In the genomic region with DNA sequence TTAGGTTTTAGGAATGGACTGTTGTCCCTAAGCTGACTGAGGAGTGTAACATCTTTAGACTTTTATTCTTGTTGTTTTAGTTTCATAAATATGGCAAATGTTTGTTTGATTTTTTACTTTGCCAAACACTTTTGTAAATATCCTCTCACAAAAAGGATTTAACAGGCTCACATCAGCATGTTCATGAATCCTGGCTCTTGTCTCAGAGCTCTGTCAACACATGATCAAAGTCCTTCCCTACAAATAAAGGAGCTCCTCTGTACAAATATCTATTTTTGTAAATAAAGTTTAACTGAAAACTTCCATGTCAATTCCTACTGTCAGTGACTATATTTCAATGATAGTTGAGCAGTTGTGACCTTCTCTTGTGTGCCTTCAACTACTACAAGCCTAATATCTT, we compare ENCODE assay signal across 18 mouse cellular contexts.
DNase-seq lines count a peak whose midpoint lies in the region; ATAC-seq and TF ChIP-seq lines count a peak whose summit lies in the region.
"Had no signal": no experiment of that assay in that cellular context is flagged by ENCODE, and none has a peak within 500 bp of the region (broad histone marks: within the 10 kb centered on the region; RNA-seq: fewer than 3 reads in every experiment).

No protein-coding gene starts in this region.

- H3K27ac ChIP-seq in liver, adult 2 months (replicated peaks; ENCODE audit: insufficient read depth, low read depth, low read length): no peak overlapping the region
- no peak overlapping the region for H3K27ac ChIP-seq in liver, embryonic 12.5 days

- TF ChIP-seq POLR2A in liver, adult 2 months (IDR thresholded peaks at IDR 0.05; ENCODE audit: extremely low read depth, insufficient read depth, low read length): no peak

- H3K79me2 ChIP-seq in liver, adult 2 months (ENCODE audit: control insufficient read depth, insufficient read depth, low read length): no peaks in the 10 kb centered on the region

- H3K36me3 ChIP-seq in liver, adult 2 months (ENCODE audit: control insufficient read depth, insufficient read depth, low read length): no peaks in the 10 kb centered on the region
- no peaks in the 10 kb centered on the region for H3K36me3 ChIP-seq in liver, embryonic 12.5 days
- H3K36me3 ChIP-seq: G1E had no signal

- no peak for ATAC-seq in liver, embryonic 12.5 days
- ATAC-seq: activated CD4-positive, CD25-positive, alpha-beta regulatory T cell, adult 4 months; CD4-positive, CD25-positive, alpha-beta regulatory T cell, adult 4 months; Patski had no signal

- H3K4me1 ChIP-seq in liver, adult 2 months (ENCODE audit: control insufficient read depth, insufficient read depth, low read length): no peaks in the 10 kb centered on the region; the same call in 1 of the 2 replicates
- H3K4me1 ChIP-seq in liver, embryonic 12.5 days: no peaks in the 10 kb centered on the region

- peak; percentile 91 for DNase-seq in liver, adult 2 months (ENCODE audit: extremely low read depth, low read depth, low spot score)
- DNase-seq: adrenal gland, adult 2 months; adrenal gland, adult 8-10 months; adrenal gland, postnatal 10 days; adrenal gland, postnatal 14 days; adrenal gland, postnatal 25 days; adrenal gland, postnatal 36 days; B cell, adult 2 months; cerebellum, adult 11 months; cerebellum, adult 11-12 months; cerebellum, adult 18-20 months; cerebellum, adult 2 months had no signal

- H3K4me3 ChIP-seq in liver, adult 2 months (ENCODE audit: insufficient read depth, low read depth, low read length): no peak overlapping the region
- H3K4me3 ChIP-seq in liver, embryonic 12.5 days: no peak overlapping the region

- no peak overlapping the region for H3K4me2 ChIP-seq in liver, embryonic 12.5 days

- H3K27me3 ChIP-seq in liver, adult 2 months (ENCODE audit: control insufficient read depth, insufficient read depth, low read length): no peaks in the 10 kb centered on the region
- H3K27me3 ChIP-seq in liver, embryonic 12.5 days (replicated peaks): no peaks in the 10 kb centered on the region
- H3K27me3 ChIP-seq: CH12.LX, Patski had no signal

- no peak overlapping the region for H3K9ac ChIP-seq in liver, adult 2 months (ENCODE audit: low read depth, low read length)
- no peak overlapping the region for H3K9ac ChIP-seq in liver, embryonic 12.5 days

- TF ChIP-seq CTCF in liver, adult 2 months (IDR thresholded peaks at IDR 0.05; ENCODE audit: low read depth, low read length): no peak

- H3K9me3 ChIP-seq in liver, embryonic 12.5 days (replicated peaks): no peaks in the 10 kb centered on the region
- H3K9me3 ChIP-seq: G1E had no signal
